ENCODE assay signal across 7 mouse cellular contexts in genomic region chrX:7879819-7880218, GRCm38 (mm10). TPM values are rescaled to one million over a fixed set of nuclear protein-coding genes. Genes with fewer than 3 reads are reported as not detected.
DNase-seq lines count a peak whose midpoint lies in the region; ATAC-seq lines count a peak whose summit lies in the region.

No protein-coding gene starts in this region.

- H3K4me2 ChIP-seq in intestine, embryonic 16.5 days (ENCODE audit: low read depth, low read length), result peak overlapping the region; percentile 24; the same call in 1 of the 2 replicates

- H3K4me1 ChIP-seq in intestine, embryonic 16.5 days (ENCODE audit: control insufficient read depth, insufficient read depth, low read length), result no peaks in the 10 kb centered on the region; the same call in 1 of the 2 replicates

- peak overlapping the region; percentile 7; the same call in 1 of the 2 replicates for H3K4me3 ChIP-seq in intestine, embryonic 16.5 days (ENCODE audit: low read length)

- no peaks in the 10 kb centered on the region for H3K27me3 ChIP-seq in intestine, embryonic 16.5 days (replicated peaks; ENCODE audit: control insufficient read depth, insufficient read depth, low read length)

- peak; percentile 65 for ATAC-seq in granulocyte monocyte progenitor cell, adult 5-6 weeks (replicated peaks; ENCODE audit: poor library complexity, severe bottlenecking)
- no peak for ATAC-seq in intestine, embryonic 16.5 days

- H3K36me3 ChIP-seq in intestine, embryonic 16.5 days (ENCODE audit: control insufficient read depth, insufficient read depth, low read length), result no peaks in the 10 kb centered on the region

- H3K9me3 ChIP-seq in intestine, embryonic 16.5 days (ENCODE audit: control insufficient read depth, low read length), result no peaks in the 10 kb centered on the region

- H3K27ac ChIP-seq in intestine, embryonic 16.5 days (ENCODE audit: low read length), result no peak overlapping the region

- intact Hi-C loops in left cerebral cortex, postnatal 36 days (cut with DNase I), result no loop called here

- DNase-seq in adrenal gland, adult 8-10 months, result peak; percentile 54
- peak; percentile 81 for DNase-seq in embryo, embryonic 11 days
- DNase-seq in left cerebral cortex, postnatal 36 days (ENCODE audit: low spot score in 2 of 2), result peak; percentile 58 to 59
- peak; percentile 81 for DNase-seq in mesoderm, embryonic 11.5 days (ENCODE audit: low read depth, low spot score)
- peak; percentile 44 for DNase-seq in right cerebral cortex, postnatal 4 days

- WGBS in intestine, embryonic 16.5 days, result 14% methylated on average over 11 of the region's 11 CpGs

- no peak overlapping the region for H3K9ac ChIP-seq in intestine, embryonic 16.5 days (ENCODE audit: low read depth, low read length)

RNA-seq across cellular contexts. Expression of gene Pim2, which starts 1.8 kb away (rescaled TPM):
- 10 to 100 TPM; 10.6 to 12.3 (median 12.2) TPM for total RNA-seq in adrenal gland, adult 8-10 months (2022)
- total RNA-seq in granulocyte monocyte progenitor cell, adult 5-6 weeks (2014; fragmentation: Nextera tagmentation), result 6.3 and 7.1 TPM in 2 replicates
- 0.78 and 1.5 TPM in 2 replicates for total RNA-seq in granulocyte monocyte progenitor cell, adult 5-6 weeks (2017)
- 13.6 and 15.3 TPM in 2 replicates for polyA plus RNA-seq in intestine, embryonic 16.5 days (2015; fragmentation: Nextera tagmentation; extraction: Ambion mirVana)
- total RNA-seq in left cerebral cortex, postnatal 36 days (2021), result 10 to 100 TPM; 50.7 to 52.1 TPM

RNA-seq across cellular contexts. Expression of gene Slc35a2, which starts 4.0 kb away (rescaled TPM):
- 10 to 100 TPM; 44.4 to 53.4 (median 51.2) TPM for total RNA-seq in adrenal gland, adult 8-10 months (2022)
- 18.7 and 35.6 TPM in 2 replicates for total RNA-seq in granulocyte monocyte progenitor cell, adult 5-6 weeks (2014; fragmentation: Nextera tagmentation)
- total RNA-seq in granulocyte monocyte progenitor cell, adult 5-6 weeks (2017), result 14.6 and 19.6 TPM in 2 replicates
- polyA plus RNA-seq in intestine, embryonic 16.5 days (2015; fragmentation: Nextera tagmentation; extraction: Ambion mirVana), result 46.5 and 50.8 TPM in 2 replicates
- total RNA-seq in left cerebral cortex, postnatal 36 days (2021), result 10 to 100 TPM; 41.3 to 44.5 TPM

RNA-seq across cellular contexts. Expression of gene Pqbp1, which starts 19.2 kb away (rescaled TPM):
- total RNA-seq in adrenal gland, adult 8-10 months (2022), result 100 to 1,000 TPM in 3 of 4 experiments, 10 to 100 TPM in 1; 96.2 to 130 (median 106) TPM
- total RNA-seq in granulocyte monocyte progenitor cell, adult 5-6 weeks (2014; fragmentation: Nextera tagmentation), result 53.9 and 80.4 TPM in 2 replicates
- total RNA-seq in granulocyte monocyte progenitor cell, adult 5-6 weeks (2017), result 130 and 144 TPM in 2 replicates
- polyA plus RNA-seq in intestine, embryonic 16.5 days (2015; fragmentation: Nextera tagmentation; extraction: Ambion mirVana), result 95.3 and 101 TPM in 2 replicates
- 10 to 100 TPM; 76.0 to 89.2 TPM for total RNA-seq in left cerebral cortex, postnatal 36 days (2021)

RNA-seq across cellular contexts. Expression of gene Timm17b, which starts 19.3 kb away (rescaled TPM):
- total RNA-seq in adrenal gland, adult 8-10 months (2022), result 100 to 1,000 TPM; 110 to 134 (median 131) TPM
- total RNA-seq in granulocyte monocyte progenitor cell, adult 5-6 weeks (2014; fragmentation: Nextera tagmentation), result 80.9 and 119 TPM in 2 replicates
- 62.7 and 111 TPM in 2 replicates for total RNA-seq in granulocyte monocyte progenitor cell, adult 5-6 weeks (2017)
- polyA plus RNA-seq in intestine, embryonic 16.5 days (2015; fragmentation: Nextera tagmentation; extraction: Ambion mirVana), result 132 and 141 TPM in 2 replicates
- total RNA-seq in left cerebral cortex, postnatal 36 days (2021), result 10 to 100 TPM; 24.5 to 24.8 TPM

RNA-seq across cellular contexts. Expression of gene Gm10491, which starts 27.8 kb away (rescaled TPM):
- total RNA-seq in adrenal gland, adult 8-10 months (2022), result not detected
- not detected in 2 replicates for total RNA-seq in granulocyte monocyte progenitor cell, adult 5-6 weeks (2014; fragmentation: Nextera tagmentation)
- not detected in 2 replicates for total RNA-seq in granulocyte monocyte progenitor cell, adult 5-6 weeks (2017)
- polyA plus RNA-seq in intestine, embryonic 16.5 days (2015; fragmentation: Nextera tagmentation; extraction: Ambion mirVana), result not detected in 2 replicates
- total RNA-seq in left cerebral cortex, postnatal 36 days (2021), result not detected
